Mouse (Mus musculus) forebrain, postnatal 0 days (tissue): ENCODE measurements at regions not wholly inside any gene's neighbourhood (a gene's known extent, or its start where the extent isn't known, plus 50 kb on each side); places are given as distances from the start of the nearest gene placed in this dataset.

Experiments used
- ATAC-seq: fragments of 200-750 bp; cut with Nextera tagmentation; 2 replicates; pipeline ENCODE4 v1.8.0; 2017; ENCODE audit warnings: mild to moderate bottlenecking, moderate library complexity
- DNase-seq: peaks from one replicate; pipeline ENCODE4 v3.0.0-alpha.2; 2015
- H3K27ac ChIP-seq: fragments of 300-500 bp; sonication (generic); 2 replicates; pipeline ENCODE4 v1.5.1; 2014; ENCODE audit warnings: low read depth, mild to moderate bottlenecking, antibody characterized with exemption, low read length, moderate library complexity, mixed read lengths
- H3K27me3 ChIP-seq: fragments of 300-500 bp; sonication (generic); 2 replicates; pipeline ENCODE4 v1.6.1; 2014; ENCODE audit warnings: mild to moderate bottlenecking, low read length, mixed read lengths; ENCODE audit not compliant: insufficient read depth
- H3K36me3 ChIP-seq: fragments of 300-500 bp; sonication (generic); 2 replicates; pipeline ENCODE4 v1.6.1; 2014; ENCODE audit warnings: mild to moderate bottlenecking, moderate library complexity; ENCODE audit not compliant: insufficient read depth
- H3K4me1 ChIP-seq: fragments of 300-500 bp; sonication (generic); 2 replicates; pipeline ENCODE4 v1.6.1; 2014; ENCODE audit warnings: antibody characterized with exemption; ENCODE audit not compliant: insufficient read depth
- H3K4me2 ChIP-seq: fragments of 300-500 bp; sonication (generic); 2 replicates; pipeline ENCODE4 v1.6.1; 2014; ENCODE audit warnings: low read depth, mild to moderate bottlenecking, moderate library complexity
- H3K4me3 ChIP-seq: fragments of 300-500 bp; sonication (generic); 2 replicates; pipeline ENCODE4 v1.5.1; 2014; ENCODE audit warnings: low read depth, low read length, mixed read lengths
- H3K9ac ChIP-seq: fragments of 300-500 bp; sonication (generic); 2 replicates; pipeline ENCODE4 v1.6.1; 2014; ENCODE audit warnings: mild to moderate bottlenecking
- H3K9me3 ChIP-seq: fragments of 300-500 bp; sonication (generic); 2 replicates; pipeline ENCODE4 v1.6.1; 2016; ENCODE audit warnings: low read length
- CTCF ChIP-seq: sonication (generic); IDR thresholded peaks from 2 replicates; pipeline ENCODE4 v1.5.1; 2016; ENCODE audit warnings: antibody characterized with exemption, control low read depth, low read depth
- WGBS: fragments of 180-500 bp; shearing (Covaris S2); extraction: QIAGEN DNeasy Blood & Tissue Kit; methylation state at CpG from one replicate; pipeline ENCODE4 v1.1.7; 2014; 5-methylcytosine and 5-hydroxymethylcytosine counted together

- Histone ChIP-seq H3K4me1 (no peaks in the 10 kb centered on the region), H3K27me3 (no peaks in the 10 kb centered on the region), H3K9ac (no peak overlapping the region), H3K27ac (no peak overlapping the region), H3K4me2 (no peak overlapping the region), H3K9me3 (no peaks in the 10 kb centered on the region), H3K36me3 (no peaks in the 10 kb centered on the region), H3K4me3 (no peak overlapping the region)
- WGBS = 64% methylated on average over 5 of the region's 5 CpGs
- ATAC-seq (no peak), DNase-seq (no peak)
- TF ChIP-seq CTCF = no peak
Observed at GRCm38 (mm10) chr10:118984580-118984979, 114.6 kb upstream of the Dyrk2 start.

- no peak overlapping the region for H3K4me3 ChIP-seq
- no peak for ATAC-seq
- no peak overlapping the region for H3K4me2 ChIP-seq
- H3K27me3 ChIP-seq = no peaks in the 10 kb centered on the region
- 77% methylated on average over 5 of the region's 5 CpGs for WGBS
- no peak for TF ChIP-seq CTCF
- H3K4me1 ChIP-seq = no peaks in the 10 kb centered on the region
- no peak for DNase-seq
- H3K9ac ChIP-seq = no peak overlapping the region
- H3K9me3 ChIP-seq = no peaks in the 10 kb centered on the region
- no peaks in the 10 kb centered on the region for H3K36me3 ChIP-seq
- H3K27ac ChIP-seq = no peak overlapping the region
Observed at GRCm38 (mm10) chr10:118981446-118981845, 111.4 kb upstream of the Dyrk2 start.

- ATAC-seq (no peak), DNase-seq (no peak)
- H3K4me3 ChIP-seq = no peak overlapping the region
- no peaks in the 10 kb centered on the region for H3K9me3 ChIP-seq
- no peak overlapping the region for H3K9ac ChIP-seq
- no peaks in the 10 kb centered on the region for H3K27me3 ChIP-seq
- no peak overlapping the region for H3K27ac ChIP-seq
- 63% methylated on average over 13 of the region's 13 CpGs for WGBS
- H3K4me1 ChIP-seq = no peaks in the 10 kb centered on the region
- H3K36me3 ChIP-seq = no peaks in the 10 kb centered on the region
- H3K4me2 ChIP-seq = no peak overlapping the region
- TF ChIP-seq CTCF = peak; percentile 24; the same call in 1 of the 2 replicates
Observed at GRCm38 (mm10) chr10:118979339-118979738, 109.3 kb upstream of the Dyrk2 start.

GRCm38 (mm10) chr10:118978181-118978743 is 108.3 kb upstream of the Dyrk2 start:
- no peaks in the 10 kb centered on the region for H3K36me3 ChIP-seq
- H3K9ac ChIP-seq = no peak overlapping the region
- no peak overlapping the region for H3K4me3 ChIP-seq
- no peaks in the 10 kb centered on the region for H3K4me1 ChIP-seq
- no peaks in the 10 kb centered on the region for H3K27me3 ChIP-seq
- ATAC-seq = no peak
- H3K9me3 ChIP-seq = no peaks in the 10 kb centered on the region
- no peak overlapping the region for H3K27ac ChIP-seq
- DNase-seq = no peak
- H3K4me2 ChIP-seq = no peak overlapping the region
- WGBS = 87% methylated on average over 10 of the region's 10 CpGs
- TF ChIP-seq CTCF = no peak

- H3K27ac ChIP-seq = no peak overlapping the region
- no peak overlapping the region for H3K4me3 ChIP-seq
- no peaks in the 10 kb centered on the region for H3K27me3 ChIP-seq
- H3K9ac ChIP-seq = no peak overlapping the region
- no peak overlapping the region for H3K4me2 ChIP-seq
- WGBS = 81% methylated on average over 10 of the region's 10 CpGs
- no peak for DNase-seq
- H3K4me1 ChIP-seq = no peaks in the 10 kb centered on the region
- no peaks in the 10 kb centered on the region for H3K36me3 ChIP-seq
- H3K9me3 ChIP-seq = no peaks in the 10 kb centered on the region
- ATAC-seq = no peak
- no peak for TF ChIP-seq CTCF
Observed at GRCm38 (mm10) chr10:118976447-118976846, 106.4 kb upstream of the Dyrk2 start.

GRCm38 (mm10) chr10:118975772-118976171 is 105.8 kb upstream of the Dyrk2 start:
- H3K27me3 ChIP-seq = no peaks in the 10 kb centered on the region
- H3K4me2 ChIP-seq = no peak overlapping the region
- no peaks in the 10 kb centered on the region for H3K4me1 ChIP-seq
- ATAC-seq (no peak), DNase-seq (no peak)
- no peak for TF ChIP-seq CTCF
- H3K4me3 ChIP-seq = no peak overlapping the region
- 75% methylated on average over 2 of the region's 2 CpGs for WGBS
- no peak overlapping the region for H3K9ac ChIP-seq
- H3K36me3 ChIP-seq = no peaks in the 10 kb centered on the region
- no peak overlapping the region for H3K27ac ChIP-seq
- H3K9me3 ChIP-seq = no peaks in the 10 kb centered on the region

GRCm38 (mm10) chr10:118973324-118973723 is 103.3 kb upstream of the Dyrk2 start:
- no peak for DNase-seq
- Histone ChIP-seq H3K4me3 (no peak overlapping the region), H3K9ac (no peak overlapping the region), H3K9me3 (no peaks in the 10 kb centered on the region), H3K4me1 (no peaks in the 10 kb centered on the region), H3K27ac (no peak overlapping the region), H3K4me2 (no peak overlapping the region), H3K36me3 (no peaks in the 10 kb centered on the region), H3K27me3 (no peaks in the 10 kb centered on the region)
- no peak for TF ChIP-seq CTCF
- peak; percentile 47; the same call in 1 of the 2 replicates for ATAC-seq
- 18% methylated on average over 4 of the region's 4 CpGs for WGBS
